Mouse (Mus musculus) heart, adult 2 months (tissue): ENCODE measurements around the gene Taf6l. TPM values are rescaled to one million over a fixed set of nuclear protein-coding genes. Genes with fewer than 3 reads are reported as not detected.

ENCODE experiments used
- DNase-seq, 2 experiments: peaks; one replicate each; pipeline ENCODE4 v3.0.0; 2021
- H3K27ac ChIP-seq: fragments of 200-600 bp; 2 replicates; pipeline ENCODE4 v1.8.1; 2022
- H3K27me3 ChIP-seq: fragments of 200-500 bp; 2 replicates; pipeline ENCODE4 v1.6.1; 2012; ENCODE audit warnings: mild to moderate bottlenecking, low read length, inconsistent platforms, mixed read lengths; ENCODE audit not compliant: control insufficient read depth, insufficient read depth
- H3K36me3 ChIP-seq: fragments of 200-500 bp; 2 replicates; pipeline ENCODE4 v1.6.1; 2012; ENCODE audit warnings: low read length, inconsistent platforms; ENCODE audit not compliant: control insufficient read depth, insufficient read depth
- H3K4me1 ChIP-seq: fragments of 200-500 bp; 2 replicates; pipeline ENCODE4 v1.6.1; 2011; ENCODE audit warnings: low read length; ENCODE audit not compliant: control insufficient read depth, insufficient read depth
- H3K4me3 ChIP-seq: fragments of 200-600 bp; 2 replicates; pipeline ENCODE4 v1.8.1; 2022
- H3K79me2 ChIP-seq: fragments of 200-500 bp; replicated peaks from 2 replicates; pipeline ENCODE4 v1.6.1; 2012; ENCODE audit warnings: mild to moderate bottlenecking, inconsistent platforms, low read length, moderate library complexity, mixed read lengths; ENCODE audit not compliant: control insufficient read depth, insufficient read depth
- H3K9ac ChIP-seq: fragments of 200-500 bp; 2 replicates; pipeline ENCODE4 v1.6.1; 2012; ENCODE audit warnings: low read depth, mild to moderate bottlenecking, control low read depth, inconsistent platforms, low read length, mixed read lengths
- CTCF ChIP-seq: fragments of 200-600 bp; IDR thresholded peaks from 2 replicates; pipeline ENCODE4 v1.8.1; 2022; ENCODE audit warnings: antibody characterized with exemption, mild to moderate bottlenecking, moderate library complexity
- EP300 ChIP-seq: fragments of 200-500 bp; IDR thresholded peaks from 2 replicates; pipeline ENCODE4 v1.6.1; 2011; ENCODE audit warnings: low read depth, low read length, control low read depth; ENCODE audit not compliant: insufficient read depth
- POLR2A ChIP-seq: fragments of 200-500 bp; IDR thresholded peaks from 2 replicates; pipeline ENCODE4 v1.6.1; 2011; ENCODE audit warnings: mild to moderate bottlenecking, low read depth, low read length, control low read depth; ENCODE audit not compliant: insufficient read depth
- WGBS: fragments of 180-500 bp; shearing (Covaris S2); methylation state at CpG from one replicate; pipeline ENCODE4 v1.1.7; 2018; 5-methylcytosine and 5-hydroxymethylcytosine counted together
- intact Hi-C: fragments of 180-260 bp; cut with DNase I; formaldehyde crosslinking; loops from one replicate; pipeline ENCODE4 v1.15.1; 2025
- long read RNA-seq: library from polyadenylated mRNA; stranded (forward); transcript quantifications from one replicate; pipeline ENCODE4 v2.0.0, GENCODE M21; 2021
- polyA plus RNA-seq: library from polyadenylated mRNA; depleted of rRNA; stranded (reverse); fragments of >200 nt; gene quantifications from 2 replicates; pipeline ENCODE4 v1.2.3, GENCODE M21; 2012; rRNA removed
- total RNA-seq, 2 experiments: library from RNA; stranded (reverse); gene quantifications; 2 replicates each; pipeline ENCODE4 v1.2.3; 2021

Taf6l gene
- total RNA-seq (1 to 10 TPM; 7.8 to 9.1 TPM), polyA plus RNA-seq (6.0 and 6.2 TPM in 2 replicates)
- long read RNA-seq, transcript Taf6l-205 (12 exons, 2,065 nt) = major isoform, 9 of 13 reads
- long read RNA-seq, partial matches to known transcripts = 0 of 13 reads
- long read RNA-seq, other reads (novel, unspliced or antisense) = 3 of 13 reads

DNA sequence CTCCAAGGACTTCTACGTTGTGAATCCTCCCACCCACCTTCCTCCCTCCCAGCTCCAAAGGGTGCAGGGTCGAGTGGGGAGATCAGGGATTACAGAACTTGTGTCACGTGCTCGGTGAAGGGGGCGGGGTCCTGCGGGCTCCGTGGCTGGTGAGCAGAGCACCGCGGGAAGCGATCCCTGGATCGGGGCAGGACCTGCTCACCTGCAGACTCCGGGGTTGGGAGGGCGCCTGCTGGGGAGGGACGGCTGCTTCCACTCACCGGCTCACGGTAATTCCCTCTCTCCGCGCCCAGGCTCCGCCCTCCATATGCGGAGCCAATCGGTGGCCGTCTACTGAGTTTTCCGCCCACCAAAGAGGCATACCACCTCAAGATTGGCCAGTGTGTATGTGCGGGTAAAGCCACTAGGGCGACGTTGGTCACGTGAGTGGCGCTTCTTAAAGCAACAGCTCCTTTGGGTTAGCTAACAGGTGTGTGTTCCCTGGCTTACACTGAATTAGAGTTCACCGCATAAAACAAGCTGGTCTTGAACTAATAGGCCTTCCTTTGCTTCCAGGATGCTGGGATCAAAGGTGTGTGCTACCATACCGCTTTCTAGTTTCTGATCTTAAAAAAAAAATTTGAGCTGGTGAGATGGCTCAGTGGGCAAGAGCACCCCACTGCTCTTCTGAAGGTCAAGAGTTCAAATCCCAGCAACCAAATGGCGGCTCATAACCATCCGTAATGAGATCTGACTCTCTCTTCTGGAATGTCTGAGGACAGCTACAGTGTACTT is at the start of gene Taf6l:
Taf6l (minus strand) TSS at position 410 of the 774 bp plus-strand sequence.
- Histone ChIP-seq H3K27ac (peak within 1 kb of the TSS; percentile 67), H3K9ac (peak within 1 kb of the TSS; percentile 84), H3K4me3 (peak within 1 kb of the TSS; percentile 84), H3K4me1 (no peaks in the 10 kb centered on the region), H3K36me3 (no peaks in the 10 kb centered on the region), H3K79me2 (no peaks in the 10 kb centered on the region), H3K27me3 (no peaks in the 10 kb centered on the region)
- WGBS = under 1% methylated on average over 32 of the region's 32 CpGs
- peak; percentile 89 to 95 for DNase-seq
- TF ChIP-seq POLR2A = no peak
- TF ChIP-seq EP300 = 0 out of 2 replicates have a peak, but pooled peaks have one; percentile 60
- TF ChIP-seq CTCF = peak; percentile 68
- intact Hi-C loops = no loop called here

DNA sequence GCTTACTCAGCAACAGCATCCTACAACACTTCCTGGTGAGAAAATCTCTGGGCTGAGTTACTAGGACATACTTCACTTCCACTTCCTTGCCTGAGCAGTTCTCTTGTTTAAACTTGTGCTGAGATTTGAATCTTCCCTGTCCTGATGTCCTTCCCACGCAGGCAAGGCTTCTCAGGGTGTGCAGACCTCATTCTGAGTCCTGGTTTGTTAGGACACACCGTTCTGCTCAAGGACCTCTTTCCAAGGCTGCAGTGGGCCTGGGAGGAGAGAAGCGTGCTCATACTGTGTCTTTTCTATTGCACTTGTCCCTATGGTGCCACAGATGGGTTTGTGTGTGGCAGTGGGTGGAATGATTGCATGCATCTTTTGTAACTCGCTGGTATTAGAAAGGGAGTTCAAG is 46.8 kb upstream of the Taf6l start:
- H3K4me3 ChIP-seq = no peak overlapping the region
- intact Hi-C loops = no loop called here
- peaks cover 18% of the 10 kb centered on the region for H3K36me3 ChIP-seq
- no peak for DNase-seq
- no peaks in the 10 kb centered on the region for H3K79me2 ChIP-seq
- no peaks in the 10 kb centered on the region for H3K27me3 ChIP-seq
- H3K27ac ChIP-seq = no peak overlapping the region
- H3K4me1 ChIP-seq = no peaks in the 10 kb centered on the region; the same call in 1 of the 2 replicates
- no peak for TF ChIP-seq EP300
- 0 out of 2 replicates have a peak, but pooled peaks have one; percentile 8 for TF ChIP-seq POLR2A
- no peak overlapping the region for H3K9ac ChIP-seq
- WGBS = 84% methylated on average over 4 of the region's 4 CpGs

DNA sequence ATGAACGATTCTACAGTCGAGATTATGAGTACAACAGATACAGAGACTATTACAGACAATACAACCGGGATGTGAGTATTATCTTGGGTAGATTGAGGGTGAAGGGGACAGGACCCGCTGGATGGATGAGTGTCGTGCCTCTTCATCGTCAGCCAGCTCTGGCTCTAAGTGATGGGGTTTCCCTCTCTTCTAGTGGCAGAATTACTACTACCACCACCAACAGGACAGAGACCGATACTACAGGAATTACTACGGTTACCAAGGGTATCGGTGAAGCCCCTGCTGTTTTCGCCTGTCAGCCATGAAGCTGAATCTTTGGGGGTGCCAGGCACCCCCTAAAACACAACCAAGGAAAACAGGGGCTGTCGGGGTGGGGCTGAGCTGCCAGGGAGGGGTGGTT is 45.0 kb upstream of the Taf6l start:
- 84% methylated on average over 11 of the region's 11 CpGs for WGBS
- DNase-seq = no peak
- Histone ChIP-seq H3K36me3 (peaks cover 28% of the 10 kb centered on the region), H3K27me3 (no peaks in the 10 kb centered on the region), H3K9ac (no peak overlapping the region), H3K79me2 (peaks cover 2% of the 10 kb centered on the region; the same call in 1 of the 2 replicates), H3K4me1 (no peaks in the 10 kb centered on the region), H3K27ac (no peak overlapping the region), H3K4me3 (no peak overlapping the region)
- TF ChIP-seq POLR2A (no peak), CTCF (no peak), EP300 (no peak)
- intact Hi-C loops = no loop called here

DNA sequence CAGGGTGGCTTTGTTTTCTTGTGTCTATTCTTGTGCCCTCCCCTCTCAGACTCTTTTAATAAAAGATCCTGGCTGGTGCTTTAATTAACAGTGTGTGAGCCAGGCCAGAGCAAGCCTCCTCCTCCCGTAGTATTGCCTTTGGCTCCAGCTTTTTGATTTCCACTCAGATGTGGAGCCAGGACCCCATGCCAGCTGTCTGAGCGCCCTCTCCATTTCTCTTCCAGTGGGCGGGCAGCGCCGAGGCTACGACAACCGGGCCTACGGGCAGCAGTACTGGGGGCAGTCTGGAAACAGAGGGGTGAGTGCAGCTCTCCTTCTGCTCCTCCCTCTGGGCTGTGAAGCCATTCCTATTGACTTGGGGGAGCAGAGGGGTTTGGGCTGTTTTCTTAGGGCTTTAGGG is 44.4 kb upstream of the Taf6l start:
- H3K4me3 ChIP-seq = no peak overlapping the region
- intact Hi-C loops = no loop called here
- no peak overlapping the region for H3K9ac ChIP-seq
- H3K27me3 ChIP-seq = no peaks in the 10 kb centered on the region
- TF ChIP-seq EP300 = no peak
- no peak for TF ChIP-seq POLR2A
- no peak for TF ChIP-seq CTCF
- peaks cover 34% of the 10 kb centered on the region for H3K36me3 ChIP-seq
- H3K79me2 ChIP-seq = peaks cover 2% of the 10 kb centered on the region; the same call in 1 of the 2 replicates
- WGBS = 82% methylated on average over 8 of the region's 8 CpGs
- H3K4me1 ChIP-seq = no peaks in the 10 kb centered on the region
- no peak for DNase-seq
- no peak overlapping the region for H3K27ac ChIP-seq

DNA sequence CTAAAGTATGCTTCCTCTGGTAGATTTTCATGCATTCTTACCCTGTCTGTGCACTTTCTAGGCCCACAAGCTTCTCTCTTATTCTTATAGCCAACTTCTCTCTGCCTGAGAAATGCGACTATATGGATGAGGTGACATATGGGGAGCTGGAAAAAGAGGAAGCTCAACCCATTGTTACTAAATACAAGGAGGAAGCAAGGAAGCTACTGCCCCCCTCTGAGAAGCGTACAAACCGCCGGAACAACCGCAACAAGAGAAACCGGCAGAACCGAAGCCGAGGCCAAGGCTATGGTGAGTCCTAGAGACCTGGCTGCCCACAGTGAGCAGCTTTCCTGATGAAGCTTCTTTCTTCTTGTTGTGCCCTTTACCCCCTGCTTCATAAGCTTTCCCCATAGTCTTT is 43.4 kb upstream of the Taf6l start, which contains the start of gene AC129217.1:
AC129217.1 (plus strand) TSS at position 114 of the 400 bp plus-strand sequence.
- no peaks in the 10 kb centered on the region for H3K27me3 ChIP-seq
- H3K4me3 ChIP-seq = no peak within 1 kb of the TSS
- DNase-seq = no peak
- no peaks in the 10 kb centered on the region for H3K4me1 ChIP-seq
- WGBS = 80% methylated on average over 8 of the region's 8 CpGs
- H3K27ac ChIP-seq = no peak within 1 kb of the TSS
- peaks cover 35% of the 10 kb centered on the region for H3K36me3 ChIP-seq
- TF ChIP-seq POLR2A (no peak), CTCF (no peak), EP300 (no peak)
- H3K79me2 ChIP-seq = peaks cover 2% of the 10 kb centered on the region; the same call in 1 of the 2 replicates
- intact Hi-C loops = no loop called here
- H3K9ac ChIP-seq = no peak within 1 kb of the TSS
